Mouse (Mus musculus) lung, adult 18-20 months (tissue): ENCODE results near the gene Wdr93.
"Not testable (repeated sequence)": the region's sequence is repeated elsewhere in the genome, so short reads cannot be mapped to it uniquely, and the experiment has no call there.

Source experiments
- DNase-seq, 2 experiments: peaks; one replicate each; pipeline ENCODE4 v3.0.0; 2022; ENCODE audit warnings: mixed read lengths in 2 of 2

Gene Wdr93

GRCm38 (mm10) chr7:79756334-79756733 lies 13.4 kb downstream of the Wdr93 start:
- no peak for DNase-seq

GRCm38 (mm10) chr7:79758176-79758575 lies 15.2 kb downstream of the Wdr93 start:
- peak; percentile 56 to 67 for DNase-seq

- no peak for DNase-seq
Observed at GRCm38 (mm10) chr7:79759766-79760165, 16.8 kb downstream of the Wdr93 start.

GRCm38 (mm10) chr7:79761124-79761876 lies 18.3 kb downstream of the Wdr93 start:
- DNase-seq, result no peak

- no peak for DNase-seq
Observed at GRCm38 (mm10) chr7:79762106-79762505, 19.1 kb downstream of the Wdr93 start.

GRCm38 (mm10) chr7:79765991-79766390 lies 23.0 kb downstream of the Wdr93 start:
- no peak for DNase-seq

- DNase-seq, result no peak
Observed at GRCm38 (mm10) chr7:79769664-79770063, 26.7 kb downstream of the Wdr93 start.

- no peak for DNase-seq
Observed at GRCm38 (mm10) chr7:79771561-79772512, 28.9 kb downstream of the Wdr93 start.

GRCm38 (mm10) chr7:79780647-79781626 lies 38.0 kb downstream of the Wdr93 start:
- DNase-seq, result peak; percentile 64 to 76

- no peak for DNase-seq
Observed at GRCm38 (mm10) chr7:79781826-79782515, 39.0 kb downstream of the Wdr93 start.

- DNase-seq, result no peak
Observed at GRCm38 (mm10) chr7:79782516-79782855, 39.5 kb downstream of the Wdr93 start.

GRCm38 (mm10) chr7:79786295-79786694 lies 43.3 kb downstream of the Wdr93 start:
- peak; percentile 54 to 70 for DNase-seq

GRCm38 (mm10) chr7:79789812-79790211 lies 46.8 kb downstream of the Wdr93 start:
- DNase-seq, result not testable (repeated sequence)

GRCm38 (mm10) chr7:79792635-79793421 lies 49.9 kb downstream of the Wdr93 start:
- peak in 1 of 2 experiments; percentile 43 for DNase-seq

- DNase-seq, result no peak
Observed at GRCm38 (mm10) chr7:79793688-79794087, 50.7 kb downstream of the Wdr93 start, which contains the start of gene Mesp1. Gene Mesp1 (minus strand): TSS chr7:79793788.

- DNase-seq, result no peak
Observed at GRCm38 (mm10) chr7:79798606-79799005, 55.6 kb downstream of the Wdr93 start.

- DNase-seq, result peak; percentile 75 to 82
Observed at GRCm38 (mm10) chr7:79799048-79799447, 56.1 kb downstream of the Wdr93 start.

- no peak for DNase-seq
Observed at GRCm38 (mm10) chr7:79799506-79799905, 56.5 kb downstream of the Wdr93 start.

- DNase-seq, result no peak
Observed at GRCm38 (mm10) chr7:79800336-79800735, 57.4 kb downstream of the Wdr93 start.

- peak; percentile 73 to 76 for DNase-seq
Observed at GRCm38 (mm10) chr7:79801391-79801790, 58.4 kb downstream of the Wdr93 start.

- peak; percentile 42 to 64 for DNase-seq
Observed at GRCm38 (mm10) chr7:79802037-79802436, 59.1 kb downstream of the Wdr93 start.
